Mouse (Mus musculus): ENCODE measurements around the gene Shc1. TPM values are rescaled to one million over a fixed set of nuclear protein-coding genes. Genes with fewer than 3 reads are reported as not detected.

Gene Shc1
- polyA plus RNA-seq (2017; shearing (Covaris generic)), result 10 to 100 TPM; 64.1 to 73.7 TPM

DNA sequence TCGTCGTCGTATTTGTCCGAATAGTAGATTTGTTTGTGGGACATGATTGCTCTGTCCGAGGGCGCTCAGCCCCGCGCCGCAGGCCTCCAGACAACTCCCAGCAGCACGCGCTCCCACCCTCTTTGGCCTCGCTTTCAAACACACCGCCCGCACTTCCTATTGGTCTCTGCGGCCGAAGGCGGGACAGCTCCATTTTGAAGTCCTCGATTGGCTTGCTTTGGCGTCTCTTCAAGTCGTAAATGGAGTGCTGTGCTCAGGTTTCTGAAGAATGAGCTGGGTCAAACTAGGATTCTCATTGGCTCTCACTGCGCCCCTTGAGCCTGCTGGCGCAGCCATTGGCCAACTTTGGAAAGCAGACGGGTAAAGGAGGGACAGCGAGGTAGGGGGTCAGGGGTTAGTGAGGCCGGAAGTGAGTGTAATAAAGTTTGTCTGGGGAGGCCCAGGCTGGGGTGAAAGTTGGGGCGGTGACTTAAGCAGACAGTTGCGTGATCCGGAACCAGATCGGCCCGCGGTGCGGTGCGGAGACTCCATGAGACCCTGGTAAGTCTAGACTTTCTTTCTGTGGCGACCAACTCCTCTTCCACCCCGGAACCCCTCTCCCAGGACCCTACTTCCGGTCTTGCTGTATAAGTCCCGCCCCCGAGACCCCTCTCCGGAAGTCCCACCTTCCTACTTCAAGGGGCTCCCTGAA is at the start of gene Shc1, which contains the start of gene Cks1b:
Shc1 (plus strand) TSS at position 274 of the 691 bp plus-strand sequence.
Cks1b (minus strand) TSS at position 214 of the 691 bp plus-strand sequence.

DNA sequence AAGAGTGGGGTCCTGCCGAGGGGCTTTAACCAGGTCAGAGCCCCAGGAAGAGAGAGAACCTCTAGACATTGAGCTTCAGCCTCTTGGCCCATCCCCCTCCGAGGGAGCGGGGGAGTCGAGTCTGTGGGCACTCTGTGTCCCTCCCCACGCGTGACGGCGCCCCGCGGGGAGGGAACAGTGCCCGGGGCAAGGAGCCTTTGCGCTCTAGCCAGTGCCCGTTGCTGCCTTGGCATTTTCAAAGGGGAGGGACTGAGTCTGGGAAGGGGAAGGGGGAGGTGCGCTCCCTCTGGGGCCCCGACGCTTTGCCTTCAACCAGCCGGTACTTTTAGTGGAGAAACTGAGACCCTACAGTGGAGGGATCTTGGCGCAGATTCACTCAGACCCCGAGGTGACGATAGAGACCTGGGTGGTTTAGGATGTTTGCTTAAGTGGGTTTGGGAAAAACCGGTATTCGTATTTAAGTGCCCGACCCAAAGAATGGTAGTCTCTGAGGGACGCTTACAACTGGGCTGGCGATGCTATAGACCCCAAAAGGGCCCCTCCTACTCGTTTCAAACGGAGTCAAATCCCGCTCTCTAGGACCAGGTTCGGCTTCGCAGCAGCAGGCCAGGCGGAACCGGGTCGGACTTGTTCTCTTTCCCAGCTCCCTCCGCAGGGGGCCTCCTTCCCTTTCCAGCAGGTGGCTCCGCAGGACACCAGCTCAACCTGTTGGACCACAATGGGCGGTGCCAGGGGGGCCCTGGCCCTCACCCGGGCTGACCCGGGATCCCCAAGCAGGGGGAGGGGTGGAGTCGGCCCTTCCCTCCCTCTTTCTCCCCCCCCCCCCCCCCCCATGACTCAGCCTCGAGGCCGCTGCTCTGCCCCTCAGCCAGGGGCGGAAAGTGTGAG is 24.0 kb upstream of the Shc1 start, which contains the start of gene Zbtb7b:
Zbtb7b (minus strand) TSS at position 771 of the 888 bp plus-strand sequence.

DNA sequence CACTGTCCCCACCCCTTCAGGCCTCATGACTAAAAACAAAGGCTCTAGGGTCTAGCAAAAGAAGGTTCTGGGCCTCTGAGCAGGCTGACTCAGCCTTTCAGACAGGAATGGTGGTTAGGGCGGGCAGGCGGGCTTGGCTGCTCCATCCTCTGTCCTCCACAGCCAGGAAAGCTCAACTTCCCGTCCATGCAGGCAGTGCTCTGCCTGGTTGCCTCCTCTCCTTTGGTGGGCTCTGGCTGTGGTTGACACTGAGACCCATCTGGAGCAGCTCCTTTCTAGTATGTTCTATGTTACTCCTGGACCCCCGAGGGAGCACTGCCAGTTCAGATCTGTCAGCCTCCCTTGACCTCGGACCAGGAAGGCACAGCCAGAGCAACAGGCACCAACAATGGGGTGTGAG is 15.6 kb upstream of the Shc1 start, which contains the start of gene Lenep:
Lenep (minus strand) TSS at position 101 of the 400 bp plus-strand sequence.

DNA sequence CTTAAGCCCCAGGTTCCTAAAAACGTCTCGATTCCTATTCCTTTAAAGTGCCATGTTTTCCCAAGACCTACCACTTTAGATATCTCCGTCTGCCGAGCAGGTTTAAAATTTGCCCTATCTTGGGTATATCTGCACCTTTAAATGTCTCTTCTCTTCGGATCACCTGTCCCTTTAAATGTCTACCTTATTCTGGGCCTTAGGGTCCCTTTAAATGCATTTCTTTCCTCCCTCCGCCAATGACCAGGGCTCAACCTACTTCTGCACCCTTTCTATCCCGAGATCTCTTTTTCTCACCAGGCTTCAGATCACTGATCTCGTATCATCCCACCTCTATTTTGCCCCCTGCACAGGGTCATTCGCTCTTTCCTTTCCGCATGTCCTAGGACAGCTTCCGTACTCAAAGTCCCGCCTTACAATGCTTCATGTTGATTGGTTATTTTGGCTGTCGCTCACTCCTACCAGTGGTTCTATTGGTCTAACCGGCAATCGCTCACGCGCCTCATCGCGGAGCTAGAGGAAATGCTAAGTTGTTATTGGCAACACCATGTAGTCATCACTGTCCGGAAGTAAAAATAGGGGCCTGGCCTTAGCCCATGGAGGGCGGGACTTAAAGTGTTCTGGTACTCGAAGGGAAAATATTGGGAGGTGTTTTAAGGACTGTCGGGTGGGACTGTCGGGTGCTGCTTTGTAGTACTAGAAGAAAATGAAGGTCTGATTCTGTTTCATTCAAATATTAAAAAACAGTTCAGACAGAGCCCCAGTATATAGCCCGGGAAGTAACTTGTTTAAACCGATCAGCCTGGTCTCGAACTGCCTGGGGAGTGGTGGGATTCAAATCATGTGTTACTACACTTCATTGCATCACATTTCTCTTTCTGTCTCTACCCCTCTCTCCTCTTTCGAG is 6.5 kb upstream of the Shc1 start, which contains the start of gene Flad1:
Flad1 (minus strand) TSS at position 381 of the 904 bp plus-strand sequence.

DNA sequence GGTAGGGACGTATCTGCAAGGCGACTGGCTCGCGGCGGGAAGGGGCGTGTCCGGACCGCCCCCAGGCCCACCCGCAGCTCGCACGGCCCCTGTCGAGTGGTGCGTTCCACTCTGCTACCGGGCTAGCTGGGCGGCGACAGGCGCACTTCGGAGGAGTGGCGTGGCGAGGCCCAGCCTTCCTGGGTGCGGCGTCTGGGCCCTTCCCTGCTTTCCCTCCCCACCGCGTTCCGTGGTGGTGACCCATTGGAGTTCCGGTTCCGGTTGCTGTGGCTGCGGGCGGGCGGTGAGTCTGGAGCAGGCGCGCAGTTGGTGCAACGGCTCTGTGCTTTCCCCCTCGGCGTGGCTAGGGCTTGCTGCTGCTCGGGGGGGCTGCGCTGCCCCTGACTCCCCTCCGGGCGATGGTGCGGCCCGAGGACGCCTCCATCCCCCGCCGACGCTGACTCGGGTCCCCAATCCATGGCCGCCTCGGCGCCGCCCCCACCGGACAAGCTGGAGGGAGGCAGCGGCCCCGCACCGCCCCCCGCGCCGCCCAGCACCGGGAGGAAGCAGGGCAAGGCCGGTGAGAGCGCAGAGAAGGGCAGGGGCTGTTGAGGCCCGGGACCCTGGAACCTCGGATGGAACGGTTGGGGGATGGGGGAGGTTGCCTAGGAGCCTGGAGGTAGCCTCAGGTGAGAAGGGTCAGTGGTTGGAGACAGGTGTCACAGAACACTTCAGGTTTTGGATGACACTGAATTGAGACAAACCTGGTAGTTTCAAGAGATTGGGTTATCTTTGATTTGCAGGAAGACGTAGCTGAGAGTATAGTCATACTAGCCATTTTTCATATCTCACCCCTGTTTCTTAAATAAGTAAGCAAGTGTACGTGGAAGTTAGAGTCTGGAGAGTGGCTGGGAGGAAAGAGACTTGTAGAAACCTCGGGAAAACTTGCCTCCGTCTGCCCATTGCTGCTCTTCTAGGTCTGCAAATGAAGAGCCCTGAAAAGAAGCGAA is 12.2 kb downstream of the Shc1 start, which contains the start of gene Pygo2:
Pygo2 (plus strand) TSS at position 44 of the 989 bp plus-strand sequence.

DNA sequence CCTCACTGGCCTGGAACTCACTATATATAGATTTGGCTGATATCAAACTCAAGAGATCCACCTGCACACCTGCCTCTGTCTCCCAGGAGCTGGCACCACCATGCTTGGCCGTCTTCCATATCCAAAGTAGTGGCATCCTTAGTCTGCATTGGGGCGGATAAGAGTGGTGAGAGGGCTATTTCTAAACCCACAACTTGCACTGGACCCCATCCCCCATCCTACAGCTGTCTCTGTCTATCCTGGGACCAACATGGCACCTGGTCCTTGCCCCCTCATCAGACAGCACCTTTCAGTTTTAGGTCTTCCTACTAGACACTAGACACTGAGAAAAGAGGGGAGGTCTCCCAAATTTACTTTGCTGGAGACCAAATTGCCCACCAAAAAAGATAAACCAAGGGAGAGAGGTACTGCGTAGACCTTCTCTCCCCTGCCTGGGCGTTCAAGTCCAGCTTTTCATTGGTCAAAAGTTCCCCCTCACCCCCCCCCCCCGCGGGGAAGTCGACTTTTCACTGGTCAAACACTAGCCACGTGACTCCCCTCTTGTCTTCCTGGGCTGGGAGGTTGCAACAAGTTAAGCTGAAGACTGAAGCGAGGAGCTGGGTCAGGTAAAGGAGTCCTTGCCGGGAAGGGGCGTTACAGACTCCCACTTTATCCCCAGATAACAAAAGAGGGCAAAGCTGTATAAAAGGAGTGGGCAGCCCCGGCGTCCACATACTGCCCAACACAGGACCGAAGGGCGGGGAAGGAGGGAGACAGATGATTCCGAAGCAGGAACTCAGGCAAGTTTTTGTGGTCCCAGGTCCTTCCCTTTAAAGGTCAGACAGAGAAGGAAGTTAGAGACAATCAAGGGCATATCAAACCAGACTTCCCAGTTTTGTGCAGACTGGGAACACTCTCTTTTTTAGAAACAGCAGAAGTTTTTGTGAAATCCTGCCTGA is 18.2 kb downstream of the Shc1 start, which contains the start of gene Pbxip1:
Pbxip1 (plus strand) TSS at position 531 of the 938 bp plus-strand sequence.

DNA sequence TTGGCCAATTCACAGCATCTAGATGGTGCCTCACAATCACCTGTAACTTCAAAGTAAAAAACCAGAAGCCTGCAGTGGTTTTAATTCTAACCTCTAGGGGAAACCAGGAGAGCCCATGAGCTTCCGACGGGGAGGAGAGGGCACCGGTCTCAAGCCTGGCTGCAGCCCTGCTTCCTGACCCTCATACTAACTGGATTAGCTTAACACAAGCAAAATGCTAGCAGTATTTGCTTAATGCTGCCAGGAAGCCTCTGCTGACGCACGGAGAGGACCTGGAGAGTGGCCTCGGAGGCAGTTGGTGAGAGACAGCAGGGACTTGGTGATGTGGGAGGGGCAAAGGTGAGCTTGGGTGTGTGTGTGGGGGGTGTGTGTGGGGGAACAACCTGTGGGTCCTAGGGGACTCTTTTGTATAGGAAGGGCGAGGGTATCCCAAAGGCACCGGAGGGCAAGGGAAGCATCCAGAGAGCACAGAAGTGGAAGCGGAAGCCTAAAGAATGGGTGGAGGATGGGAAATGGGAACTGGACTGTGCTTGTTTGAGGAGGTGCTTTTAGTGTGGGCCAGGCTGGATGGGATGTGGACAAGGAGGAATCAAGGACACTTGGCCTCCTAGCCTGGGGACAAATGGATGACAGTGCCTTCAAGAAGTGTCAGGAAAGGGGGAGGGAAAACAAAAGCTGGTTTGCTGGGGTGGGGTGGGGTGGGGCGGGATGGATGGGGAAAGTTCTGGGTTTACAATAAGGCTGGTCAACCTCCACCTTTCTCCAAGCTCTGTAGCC is 36.3 kb downstream of the Shc1 start, which contains the start of gene Pmvk:
Pmvk (plus strand) TSS at position 141 of the 777 bp plus-strand sequence.

Other genes with a start within 250 kb of the Shc1 start
- 100 to 1,000 TPM; 255 to 261 TPM for gene Scamp3, start 241.0 kb upstream of the Shc1 start, polyA plus RNA-seq (2017; shearing (Covaris generic))
- 100 to 1,000 TPM; 134 to 154 TPM for gene Fam189b, start 235.3 kb upstream of the Shc1 start, polyA plus RNA-seq (2017; shearing (Covaris generic))
- 100 to 1,000 TPM; 105 to 146 TPM for gene Gba, start 215.5 kb upstream of the Shc1 start, polyA plus RNA-seq (2017; shearing (Covaris generic))
- 1 to 10 TPM in 1 of 2 experiments, under 1 TPM in 1; 0.90 to 4.0 TPM for gene Thbs3, start 203.3 kb upstream of the Shc1 start, polyA plus RNA-seq (2017; shearing (Covaris generic))
- gene Mtx1, start 191.4 kb upstream of the Shc1 start, polyA plus RNA-seq (2017; shearing (Covaris generic)), result 100 to 1,000 TPM in 1 of 2 experiments, 10 to 100 TPM in 1; 89.5 to 127 TPM
- 1 to 10 TPM; 1.0 to 7.1 TPM for gene Muc1, start 189.4 kb upstream of the Shc1 start, polyA plus RNA-seq (2017; shearing (Covaris generic))
- 100 to 1,000 TPM; 225 to 294 TPM for gene Krtcap2, start 172.5 kb upstream of the Shc1 start, polyA plus RNA-seq (2017; shearing (Covaris generic))
- gene Trim46, start 172.1 kb upstream of the Shc1 start, polyA plus RNA-seq (2017; shearing (Covaris generic)), result 1 to 10 TPM; 1.6 to 4.9 TPM
- gene Dpm3, start 159.1 kb upstream of the Shc1 start, polyA plus RNA-seq (2017; shearing (Covaris generic)), result 100 to 1,000 TPM in 1 of 2 experiments, 10 to 100 TPM in 1; 81.3 to 120 TPM
- gene Slc50a1, start 147.9 kb upstream of the Shc1 start, polyA plus RNA-seq (2017; shearing (Covaris generic)), result 100 to 1,000 TPM; 210 to 250 TPM
- not detected for gene Efna1, start 137.3 kb upstream of the Shc1 start, polyA plus RNA-seq (2017; shearing (Covaris generic))
- gene Efna3, start 95.5 kb upstream of the Shc1 start, polyA plus RNA-seq (2017; shearing (Covaris generic)), result under 1 TPM in 1 of 2 experiments, not detected in 1; 0.15 TPM
- gene Efna4, start 80.4 kb upstream of the Shc1 start, polyA plus RNA-seq (2017; shearing (Covaris generic)), result 1 to 10 TPM in 1 of 2 experiments, under 1 TPM in 1; 0.79 to 1.4 TPM
- gene Adam15, start 68.4 kb upstream of the Shc1 start, polyA plus RNA-seq (2017; shearing (Covaris generic)), result 10 to 100 TPM; 10.1 to 23.0 TPM
- gene Dcst2, start 56.5 kb upstream of the Shc1 start, polyA plus RNA-seq (2017; shearing (Covaris generic)), result under 1 TPM; 0.13 to 0.32 TPM
- gene Dcst1, start 53.2 kb upstream of the Shc1 start, polyA plus RNA-seq (2017; shearing (Covaris generic)), result under 1 TPM in 1 of 2 experiments, not detected in 1; 0.47 TPM
- gene Zbtb7b, start 23.7 kb upstream of the Shc1 start, polyA plus RNA-seq (2017; shearing (Covaris generic)), result 10 to 100 TPM; 34.1 to 67.8 TPM
- under 1 TPM; 0.37 to 0.44 TPM for gene Lenep, start 15.7 kb upstream of the Shc1 start, polyA plus RNA-seq (2017; shearing (Covaris generic))
- gene Flad1, start 6.6 kb upstream of the Shc1 start, polyA plus RNA-seq (2017; shearing (Covaris generic)), result 10 to 100 TPM; 47.1 to 56.8 TPM
- gene Cks1b, start 60 bp upstream of the Shc1 start, polyA plus RNA-seq (2017; shearing (Covaris generic)), result 10 to 100 TPM; 48.3 to 73.9 TPM
- gene Pygo2, start 11.8 kb downstream of the Shc1 start, polyA plus RNA-seq (2017; shearing (Covaris generic)), result 10 to 100 TPM; 51.9 to 61.8 TPM
- 100 to 1,000 TPM in 1 of 2 experiments, 10 to 100 TPM in 1; 66.6 to 119 TPM for gene Pbxip1, start 18.3 kb downstream of the Shc1 start, polyA plus RNA-seq (2017; shearing (Covaris generic))
- 10 to 100 TPM; 22.2 to 23.7 TPM for gene Pmvk, start 36.1 kb downstream of the Shc1 start, polyA plus RNA-seq (2017; shearing (Covaris generic))
- gene Kcnn3, start 101.7 kb downstream of the Shc1 start, polyA plus RNA-seq (2017; shearing (Covaris generic)), result under 1 TPM in 1 of 2 experiments, not detected in 1; 0.15 TPM